Mouse (Mus musculus) kidney, postnatal 14 days (tissue): ENCODE results near the gene Ubxn7.
A peak's percentile ranks its signal among the peaks of the same experiment; 100 is the strongest.

ENCODE experiments used
- DNase-seq: peaks from one replicate; pipeline ENCODE4 v3.0.0; 2022; ENCODE audit warnings: mixed read lengths

Ubxn7 gene

DNA sequence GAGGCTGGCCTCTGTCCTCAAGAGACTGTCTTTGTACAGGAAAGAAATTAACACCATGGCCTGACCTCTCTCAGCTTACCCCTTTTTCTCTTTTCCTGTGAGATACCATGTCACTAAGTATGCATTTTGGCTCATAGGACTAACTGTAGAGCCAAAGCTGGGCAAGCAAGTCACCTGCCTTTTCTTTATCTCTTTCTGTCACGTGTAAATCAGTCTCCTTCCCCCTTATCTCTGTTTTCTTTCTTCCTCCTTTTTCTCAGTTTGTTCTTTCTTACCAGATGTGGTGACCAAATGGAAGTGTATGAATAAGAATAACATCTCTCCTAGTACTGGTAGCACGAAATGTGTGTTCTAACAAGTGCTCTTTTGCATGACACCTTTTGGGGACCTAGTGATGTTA lies 52.8 kb downstream of the Ubxn7 start:
- no peak for DNase-seq

DNA sequence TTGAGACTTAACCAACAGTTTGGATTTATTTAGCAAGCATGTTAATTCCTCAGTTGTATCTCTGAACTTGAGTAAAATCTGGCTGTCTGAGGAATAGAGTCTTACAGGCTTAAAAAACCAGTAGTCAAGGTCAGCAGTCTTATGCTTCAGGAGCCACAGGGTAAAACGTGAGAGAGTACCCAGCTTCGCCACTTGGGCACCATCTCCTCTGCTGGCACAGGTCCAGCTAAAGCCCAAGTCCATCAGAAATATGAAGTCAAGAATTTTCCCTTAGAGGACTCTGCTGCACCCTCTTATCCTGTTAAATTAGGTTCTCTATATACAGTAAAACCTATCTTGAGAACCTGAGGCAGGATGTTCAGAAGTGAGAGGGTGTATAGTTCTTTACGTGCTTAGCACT lies 54.8 kb downstream of the Ubxn7 start:
- DNase-seq = peak; percentile 26

DNA sequence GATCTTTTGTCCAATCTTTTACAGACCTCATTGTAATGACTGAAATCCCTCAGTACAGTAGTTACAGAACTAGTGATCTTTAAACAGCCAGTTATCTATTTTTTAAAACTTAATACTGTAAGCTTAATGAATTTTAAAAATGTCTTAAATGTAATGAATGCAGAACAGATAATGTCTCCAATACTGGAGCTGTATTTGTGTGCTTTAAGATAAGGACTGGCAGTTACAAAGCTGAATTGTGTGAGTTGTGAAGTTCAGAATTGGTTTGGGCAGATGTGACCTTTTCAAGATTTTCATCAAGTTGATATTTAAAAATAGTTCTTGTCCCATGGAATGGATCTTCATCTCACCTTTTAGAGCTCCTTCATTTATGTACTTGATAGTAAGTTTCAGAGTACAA lies 57.0 kb downstream of the Ubxn7 start:
- DNase-seq = no peak

DNA sequence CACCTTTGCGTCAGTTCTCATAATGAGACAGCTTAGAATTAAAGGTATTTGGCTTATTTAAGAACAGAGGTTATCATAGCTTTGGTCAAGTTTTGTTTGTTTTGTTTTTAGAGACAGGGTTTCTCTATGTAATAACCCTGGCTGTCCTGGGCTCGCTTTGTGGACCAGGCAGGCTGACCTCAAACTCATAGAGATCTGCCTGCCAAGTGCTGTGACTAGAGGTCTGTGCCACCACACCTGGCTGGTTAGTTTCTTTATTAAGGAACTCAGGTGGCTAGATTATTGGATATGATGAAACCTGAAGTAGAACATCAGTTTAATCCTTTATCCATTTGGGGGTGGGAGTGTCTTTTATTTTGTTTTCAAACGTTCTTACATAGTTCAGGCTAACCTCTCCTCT lies 57.8 kb downstream of the Ubxn7 start:
- DNase-seq = no peak

DNA sequence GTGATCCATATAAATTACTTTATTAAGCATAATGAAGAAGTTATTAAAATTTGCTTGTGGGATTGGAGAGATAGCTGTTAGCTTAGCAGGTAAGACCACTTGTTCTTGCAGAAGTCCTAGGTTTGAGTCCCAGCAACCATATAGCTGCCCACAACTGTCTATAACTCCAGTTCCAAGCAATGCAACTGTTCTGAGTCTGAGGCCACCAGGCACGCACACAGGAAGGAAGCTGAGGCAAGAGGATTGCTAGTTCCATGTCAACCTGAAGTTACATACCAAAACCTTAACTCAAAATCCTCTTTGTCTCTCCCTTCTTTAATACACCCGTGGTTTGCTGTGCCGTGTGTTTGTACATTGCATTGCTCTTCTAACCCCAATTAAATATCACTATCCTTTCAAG lies 58.8 kb downstream of the Ubxn7 start:
- no peak for DNase-seq

DNA sequence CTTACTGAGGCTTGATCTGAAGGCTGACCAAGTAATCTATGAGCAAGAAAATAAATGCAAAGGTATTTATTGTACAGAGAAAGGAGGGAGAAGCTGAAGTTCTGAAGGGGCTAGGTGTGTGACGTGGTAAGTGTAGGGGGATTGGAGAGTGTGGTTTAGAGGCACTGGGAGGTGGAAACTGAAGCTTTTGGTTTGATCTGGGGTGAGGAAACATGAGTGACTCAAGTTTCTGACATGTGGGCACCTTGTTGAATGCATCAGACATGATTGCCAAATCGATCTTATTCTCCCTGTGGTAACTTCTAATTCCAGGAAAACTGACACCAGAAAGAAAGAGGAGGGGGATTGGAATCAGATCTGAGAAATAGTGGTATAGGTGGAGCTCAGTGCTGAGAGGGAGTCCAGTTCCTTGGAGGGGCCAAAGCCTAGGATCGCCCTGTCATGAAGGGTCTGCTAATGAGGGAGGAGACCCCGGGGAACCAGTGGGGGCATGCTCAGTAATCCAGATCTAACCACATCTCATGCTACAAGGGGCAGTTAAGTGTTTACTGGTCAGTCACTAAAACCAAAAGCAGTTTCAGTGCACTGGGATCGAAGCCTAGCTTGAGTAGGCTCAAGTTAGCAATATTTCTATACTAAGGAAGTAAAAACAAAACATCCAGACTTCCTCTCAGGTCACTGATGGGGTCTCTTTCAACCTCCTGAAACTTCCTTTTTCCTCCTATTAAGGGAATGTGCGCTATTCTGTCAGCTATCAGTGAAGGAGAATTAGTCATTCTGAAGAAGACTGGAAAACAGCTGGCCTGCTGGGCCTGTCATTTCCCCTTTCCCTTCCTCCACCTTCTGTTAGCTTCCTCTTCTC lies 63.9 kb downstream of the Ubxn7 start:
- DNase-seq = no peak

DNA sequence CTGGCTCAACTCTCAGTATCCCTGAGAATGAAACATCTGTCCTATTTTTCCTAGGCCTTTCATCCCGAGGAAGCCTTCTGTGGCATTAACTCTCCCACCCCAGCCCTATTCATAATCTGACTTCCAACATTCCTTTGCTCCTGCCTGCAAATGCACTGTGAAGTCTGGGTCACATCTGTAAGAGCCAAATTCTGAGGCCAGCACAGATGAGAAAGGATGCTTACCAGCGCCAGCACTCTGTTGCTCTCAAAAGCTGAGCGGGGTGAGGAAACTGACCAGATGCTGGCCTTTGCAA lies 64.4 kb downstream of the Ubxn7 start:
- DNase-seq = no peak

DNA sequence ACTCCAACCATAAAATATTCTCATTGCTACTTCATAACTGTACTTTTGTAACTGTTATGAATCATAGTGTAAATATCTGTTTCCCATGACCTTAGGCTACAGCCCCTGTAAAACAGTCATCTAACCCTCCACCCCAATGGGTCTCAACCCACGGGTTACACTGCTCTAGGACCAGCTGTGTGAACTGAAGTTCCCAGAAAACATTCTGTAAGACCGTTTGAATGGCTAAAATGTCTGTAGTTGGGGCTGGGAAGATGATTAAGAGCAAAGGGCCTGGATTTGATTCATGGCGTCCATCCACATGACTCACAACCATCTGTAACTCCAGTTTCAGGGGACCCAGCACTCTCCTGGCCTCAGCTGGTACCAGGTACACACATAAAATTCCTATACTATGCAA lies 66.1 kb downstream of the Ubxn7 start:
- peak; percentile 8 for DNase-seq

DNA sequence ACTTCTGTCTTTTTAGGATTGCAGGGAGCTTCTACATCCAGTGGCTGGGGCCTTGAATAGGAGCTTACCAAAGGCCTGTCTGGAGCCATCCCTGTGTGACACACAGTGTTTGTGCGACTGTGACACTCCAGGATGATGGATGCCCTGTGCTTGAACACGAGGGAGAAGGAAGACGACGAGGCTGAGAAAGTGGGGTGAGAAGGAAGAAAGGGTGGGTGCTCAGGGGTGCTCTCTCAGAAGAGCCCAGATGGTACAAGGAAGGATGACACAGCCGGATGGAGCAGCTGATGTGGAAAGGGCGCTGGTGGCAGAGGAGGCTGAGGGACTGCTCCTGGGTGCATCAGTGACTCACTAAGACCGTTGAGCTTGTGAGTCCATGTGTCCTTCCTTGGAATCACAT lies 68.2 kb downstream of the Ubxn7 start, which contains the start of gene Tm4sf19:
Gene Tm4sf19 (plus strand): TSS at position 240 of the 400 bp plus-strand sequence.
- DNase-seq = no peak

DNA sequence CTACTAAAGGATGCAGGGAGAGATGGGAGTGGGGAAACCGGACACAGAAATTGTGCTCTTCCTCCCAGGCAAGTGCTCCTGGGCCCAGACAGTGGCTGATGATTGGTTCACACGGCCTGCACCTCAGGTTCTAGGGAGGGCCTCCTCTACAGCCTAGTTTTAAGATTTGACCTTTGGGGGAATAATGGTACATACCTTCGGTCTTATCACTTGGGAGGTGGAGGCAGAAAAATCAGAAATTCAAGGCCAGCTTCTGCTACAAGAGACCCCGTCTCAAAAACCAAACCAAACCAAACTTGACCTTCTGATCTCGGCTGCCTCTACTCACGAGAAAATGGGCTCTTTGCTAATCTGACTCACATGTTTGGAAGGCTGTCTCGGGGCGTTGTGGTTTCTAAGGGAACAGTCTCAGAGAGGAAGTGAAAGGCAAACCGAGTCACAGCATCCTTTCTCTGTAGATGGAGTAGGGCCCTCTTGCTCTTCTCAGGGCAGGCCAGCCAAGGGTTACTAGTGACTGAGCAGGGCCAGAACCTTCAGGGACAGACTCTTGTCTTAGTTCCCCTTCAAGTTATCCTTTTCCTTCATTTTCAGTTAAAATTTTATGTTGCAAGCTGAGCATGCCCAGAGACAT lies 69.4 kb downstream of the Ubxn7 start:
- DNase-seq = no peak

DNA sequence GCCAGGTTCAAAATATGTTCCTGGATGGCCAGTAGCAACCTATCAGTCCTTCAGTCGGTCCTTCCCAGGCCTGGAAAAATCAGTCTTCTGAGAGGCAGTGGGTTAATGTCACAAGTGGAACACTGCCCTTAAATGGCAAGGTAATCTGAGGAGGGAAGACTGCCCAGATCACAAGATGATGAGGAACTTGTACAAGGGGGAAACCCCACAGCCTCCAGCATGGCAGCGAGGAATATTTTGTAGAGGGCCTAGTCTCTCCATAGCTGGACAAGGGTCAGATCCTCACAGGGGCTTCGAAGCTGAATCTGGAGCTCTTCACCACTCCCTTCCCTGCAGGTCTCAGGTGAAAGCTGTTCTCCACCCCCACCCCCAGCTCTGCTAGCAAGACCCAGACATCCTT lies 70.8 kb downstream of the Ubxn7 start:
- no peak for DNase-seq

DNA sequence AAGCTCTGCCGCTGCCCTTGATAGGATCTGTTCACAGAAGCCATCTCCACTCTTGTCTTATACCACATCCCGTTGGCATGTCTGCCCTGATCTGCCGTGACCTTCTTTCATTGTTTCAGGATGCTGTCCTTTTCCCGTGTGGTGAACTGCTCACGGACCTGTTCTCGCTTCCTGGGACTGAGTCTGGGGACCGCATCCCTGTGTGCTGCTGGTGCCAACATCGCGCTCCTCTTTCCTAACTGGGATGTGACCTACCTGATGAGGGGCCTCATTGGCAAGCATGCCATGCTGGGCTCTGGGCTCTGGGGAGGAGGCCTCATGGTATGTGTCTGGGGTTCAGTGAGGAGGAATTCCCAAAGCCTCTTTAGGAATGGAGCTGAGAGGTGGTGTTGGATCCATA lies 73.7 kb downstream of the Ubxn7 start:
- DNase-seq = no peak

DNA sequence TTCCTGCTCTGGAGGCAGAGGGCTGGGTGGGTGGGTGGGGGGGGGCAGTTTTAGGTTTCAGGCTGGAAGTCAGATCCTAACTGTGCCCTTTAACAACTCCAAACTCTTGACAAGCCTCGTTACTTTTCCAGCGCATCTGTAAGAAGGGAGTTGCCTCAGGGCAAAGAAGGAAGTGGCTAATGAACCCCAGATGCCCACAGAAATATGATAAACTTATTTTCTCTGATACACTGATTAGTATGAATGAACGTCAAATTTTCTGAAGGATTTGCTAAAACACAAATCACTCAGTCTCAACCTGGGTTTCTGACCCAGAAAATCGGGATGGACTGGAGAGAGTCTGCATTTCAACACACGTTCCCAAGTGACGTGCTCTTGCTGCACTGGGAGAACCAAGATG lies 74.6 kb downstream of the Ubxn7 start:
- no peak for DNase-seq

DNA sequence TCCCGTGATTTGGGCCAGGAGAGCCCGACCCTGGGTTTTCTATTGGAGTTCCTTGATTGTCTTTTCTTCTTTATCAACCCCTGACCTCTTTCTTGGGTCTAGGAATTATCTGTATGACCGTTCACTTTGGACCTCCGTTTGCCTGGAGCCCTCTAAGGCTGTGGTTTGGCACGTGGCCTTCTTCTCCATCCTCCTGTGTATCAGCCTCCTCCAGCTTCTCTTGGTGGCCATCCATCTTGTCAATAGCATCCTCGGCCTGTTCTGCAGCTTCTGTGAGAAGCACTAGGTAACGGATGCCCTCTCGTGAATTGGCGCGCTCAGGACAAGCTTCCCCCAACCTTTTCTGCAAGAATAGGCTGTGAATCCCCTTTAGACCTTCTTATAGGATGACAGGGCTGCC lies 75.7 kb downstream of the Ubxn7 start:
- DNase-seq = no peak

DNA sequence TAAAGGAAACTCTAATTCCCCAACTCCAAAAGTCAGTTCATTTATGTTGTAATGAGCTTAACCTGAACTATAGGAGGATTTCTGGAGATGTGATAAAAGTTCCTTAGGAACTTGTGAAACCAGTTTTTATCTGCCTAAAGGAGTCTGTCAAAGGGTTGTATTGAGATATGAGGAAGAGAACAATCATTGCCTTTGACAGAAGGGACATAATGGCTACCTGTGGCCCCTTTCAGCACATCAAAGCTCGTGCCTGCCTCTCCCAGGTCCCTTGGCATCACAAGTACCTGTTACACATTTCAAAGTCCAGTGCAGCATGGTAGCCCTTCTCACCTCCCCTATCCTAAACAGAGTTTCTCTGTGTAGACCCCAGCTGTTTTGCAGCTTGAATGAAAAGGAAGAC lies 85.4 kb downstream of the Ubxn7 start:
- DNase-seq = no peak

DNA sequence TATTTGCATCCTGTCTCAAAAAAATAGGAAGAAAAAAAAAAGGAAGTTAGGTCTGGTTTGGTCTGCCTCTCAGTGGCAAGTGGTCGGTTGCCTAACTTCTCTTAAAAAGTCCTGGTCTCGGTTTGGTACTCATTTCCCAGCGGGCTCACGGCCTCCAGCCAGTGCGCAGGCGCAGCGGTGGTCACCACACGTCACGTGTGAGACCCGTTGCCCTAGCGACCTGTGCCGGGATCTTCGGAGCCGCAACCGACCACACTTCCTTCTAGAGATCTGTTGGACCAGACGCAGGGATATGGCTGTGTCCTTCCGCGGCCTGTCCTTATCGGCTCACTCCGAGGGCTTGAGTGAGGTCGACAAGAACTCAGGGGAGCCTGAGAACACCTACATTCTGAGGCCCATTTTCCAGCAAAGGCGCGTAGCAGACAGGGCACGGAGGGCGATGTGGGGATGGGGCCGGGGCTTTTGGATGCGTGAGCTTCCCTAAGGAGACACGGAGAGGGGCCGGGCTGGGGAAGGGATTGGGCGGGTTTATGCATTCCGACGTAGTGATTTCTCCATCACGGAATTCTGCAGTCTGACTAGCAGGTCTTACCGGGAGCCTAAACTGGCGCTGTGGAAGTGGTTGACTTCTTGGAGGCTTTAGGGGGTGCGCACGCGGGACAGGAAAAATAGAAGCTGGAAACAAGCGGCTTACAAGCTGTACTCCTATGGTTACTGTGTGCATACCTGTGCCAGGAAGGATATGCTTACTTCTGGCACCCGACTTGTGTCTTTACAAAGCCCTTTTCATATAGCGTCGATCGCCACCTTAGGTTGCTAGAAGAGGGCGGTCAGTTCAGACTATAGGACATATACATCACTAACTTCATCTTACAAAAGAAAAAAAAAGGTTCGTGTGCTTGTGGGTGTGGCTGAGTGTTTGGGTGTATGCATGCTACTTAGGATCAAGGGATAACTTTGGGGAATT lies 87.7 kb downstream of the Ubxn7 start, which contains the start of gene Tctex1d2:
Gene Tctex1d2 (plus strand): TSS at position 186 of the 967 bp plus-strand sequence.
- peak; percentile 96 for DNase-seq

DNA sequence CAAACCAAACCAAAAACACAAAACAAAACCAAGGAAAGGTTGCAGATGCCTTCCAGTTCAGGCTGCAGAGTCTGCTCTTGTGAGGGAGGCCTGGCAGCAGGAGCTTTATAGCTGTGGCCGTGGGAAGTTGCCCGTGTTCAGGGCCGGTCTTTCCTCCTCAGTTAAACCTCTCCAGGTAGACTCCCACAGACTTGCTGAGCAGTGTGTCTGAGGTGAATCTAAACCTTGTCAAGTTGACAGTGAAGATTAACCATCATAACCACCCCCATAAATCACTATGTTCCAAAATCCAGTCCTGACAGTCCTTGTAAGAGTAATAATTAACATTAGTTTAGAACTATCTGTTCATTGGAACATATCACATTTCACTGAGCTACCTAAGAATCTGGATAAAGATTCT lies 95.4 kb downstream of the Ubxn7 start:
- peak; percentile 35 for DNase-seq

DNA sequence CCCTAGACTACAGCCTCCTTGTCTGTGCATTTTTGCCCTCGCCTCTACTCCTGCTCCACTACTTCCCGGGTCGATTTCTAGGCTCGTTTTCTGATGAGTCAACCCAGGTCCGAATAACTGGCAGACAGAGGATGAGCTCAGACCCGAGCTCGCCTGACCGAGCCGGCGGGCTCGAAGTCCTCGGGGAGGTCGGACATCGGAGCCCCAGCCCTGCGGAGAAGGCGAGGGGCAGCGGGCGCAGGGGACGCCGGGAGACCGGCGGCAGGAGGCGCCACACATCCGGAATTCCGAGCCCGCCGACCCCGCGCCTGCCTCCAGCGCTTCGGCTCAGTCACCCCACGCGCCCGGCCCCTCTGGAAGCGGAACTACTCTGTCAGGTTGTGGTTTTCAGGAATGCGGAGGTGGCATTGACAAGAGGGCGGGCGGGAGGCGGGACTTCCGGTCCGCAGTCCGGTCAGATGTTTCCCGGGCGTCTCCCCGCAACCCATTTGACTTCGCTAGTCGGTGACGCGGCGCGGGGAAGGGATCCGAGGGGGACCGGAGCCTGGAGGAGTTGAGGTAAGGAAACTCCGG lies 98.5 kb downstream of the Ubxn7 start, which contains the start of gene Pcyt1a:
Gene Pcyt1a (plus strand): TSS at position 448 of the 573 bp plus-strand sequence.
- peak; percentile 96 for DNase-seq

DNA sequence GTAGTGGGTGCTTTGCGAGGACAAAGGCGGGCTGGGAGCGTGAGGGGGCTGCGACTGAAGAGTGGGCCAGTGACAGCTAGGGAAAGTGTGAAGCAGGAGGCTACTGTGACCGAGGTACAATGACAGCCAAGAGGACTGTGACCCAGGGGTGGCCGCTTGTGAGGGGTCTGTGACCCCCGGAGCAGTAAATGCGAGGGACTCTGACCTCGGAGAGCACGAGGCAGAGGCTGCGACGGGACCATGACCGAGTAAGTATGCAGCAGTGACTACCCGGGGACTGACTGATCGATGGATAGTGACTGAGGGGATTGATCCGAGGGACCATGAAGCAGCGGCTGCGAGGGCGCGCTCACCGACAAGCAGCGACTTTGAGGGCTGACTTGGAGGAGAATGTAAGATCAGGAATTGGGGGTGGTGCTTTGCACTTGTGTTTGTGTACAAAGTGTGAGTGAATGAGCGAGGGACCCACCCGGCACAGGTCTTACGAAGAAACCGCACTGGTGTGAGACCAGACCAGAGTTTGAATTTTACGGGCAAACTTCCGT lies 99.1 kb downstream of the Ubxn7 start:
- DNase-seq = no peak

DNA sequence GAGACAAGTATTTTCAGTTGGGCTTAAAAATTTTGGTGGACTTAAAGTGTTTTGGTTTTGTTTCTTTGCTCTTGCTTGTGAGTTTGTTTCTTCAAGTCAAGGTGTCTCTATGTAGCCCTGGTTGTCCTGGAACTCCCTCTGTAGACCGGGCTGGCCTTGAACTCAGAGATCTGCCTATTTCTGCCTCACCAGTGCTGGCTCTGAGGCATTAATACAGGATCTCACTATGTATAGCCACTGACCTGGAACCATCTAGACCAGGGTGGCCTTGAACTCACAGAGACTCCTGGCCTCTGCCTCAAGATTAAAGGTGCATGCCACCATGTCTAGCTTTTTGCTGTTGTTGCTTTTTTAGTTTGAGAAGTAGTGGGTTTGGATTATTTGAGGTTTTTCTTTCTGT lies 99.9 kb downstream of the Ubxn7 start:
- no peak for DNase-seq

DNA sequence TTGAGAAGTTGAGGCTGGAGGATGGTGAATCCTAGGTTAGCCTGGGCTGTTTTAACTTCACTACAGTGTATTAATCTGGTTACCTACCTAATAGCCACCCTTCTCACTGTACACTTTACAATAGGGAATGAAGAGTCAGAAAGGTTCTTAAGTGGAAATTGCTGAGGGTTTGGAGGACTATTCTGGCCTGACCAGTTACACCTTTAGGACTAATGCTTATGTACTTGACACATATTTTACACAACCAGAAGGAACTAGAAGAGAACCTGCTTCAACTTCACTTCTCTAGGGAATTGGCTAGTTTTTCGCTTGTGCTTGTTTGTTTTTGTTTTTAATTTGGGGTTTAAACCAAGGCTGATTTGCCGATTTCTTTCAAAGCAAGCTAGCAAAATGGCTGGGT lies 101.1 kb downstream of the Ubxn7 start:
- no peak for DNase-seq

DNA sequence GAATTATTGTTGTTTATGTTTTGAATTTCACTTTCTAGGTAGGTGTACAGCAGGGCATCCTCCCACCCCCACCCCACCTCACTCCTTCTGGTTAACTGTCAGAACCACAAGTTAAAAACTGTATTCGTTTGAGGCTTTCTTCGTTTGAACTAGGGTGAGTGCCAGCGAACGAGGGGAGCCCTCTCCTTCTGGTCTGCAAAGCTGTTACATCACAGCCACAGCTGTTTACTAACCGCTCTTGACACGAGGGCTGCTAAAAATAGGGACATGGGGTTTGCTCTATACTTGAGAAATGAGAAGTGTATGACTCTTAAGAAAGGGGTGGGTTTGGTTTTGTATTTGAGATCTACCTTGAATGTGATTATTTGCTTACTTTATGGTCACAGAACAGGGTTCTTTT lies 102.0 kb downstream of the Ubxn7 start:
- DNase-seq = no peak

DNA sequence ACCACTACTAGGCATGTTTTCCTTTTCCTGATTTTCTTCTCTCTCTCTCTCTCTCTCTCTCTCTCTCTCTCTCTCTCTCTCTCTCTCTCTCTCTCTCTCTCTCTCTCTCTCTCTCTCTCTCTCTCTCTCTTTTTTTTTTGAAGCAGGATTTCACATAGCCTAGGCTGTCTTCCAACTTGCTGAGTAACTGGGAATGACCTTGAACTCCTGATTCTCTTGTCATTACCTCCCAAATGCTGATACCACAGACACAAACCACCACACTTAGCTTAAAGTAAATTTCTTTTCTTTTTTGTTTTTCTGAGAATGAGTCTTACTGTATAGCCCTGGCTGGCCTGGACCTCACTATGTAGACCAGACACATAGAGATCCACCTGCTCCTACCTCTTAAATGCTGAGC lies 102.6 kb downstream of the Ubxn7 start:
- no peak for DNase-seq
